Mouse (Mus musculus) hindbrain, embryonic 13.5 days (tissue): Measurements from ENCODE around the gene Ifna6. TPM values are rescaled to one million over a fixed set of nuclear protein-coding genes. Genes with fewer than 3 reads are reported as not detected.
"Not testable (repeated sequence)": the region's sequence is repeated elsewhere in the genome, so short reads cannot be mapped to it uniquely, and the experiment has no call there.

Experiments
- ATAC-seq: fragments of 200-750 bp; cut with Nextera tagmentation; 2 replicates; pipeline ENCODE4 v1.8.0; 2017; ENCODE audit warnings: moderate TSS enrichment; ENCODE audit not compliant: low FRiP score
- H3K27ac ChIP-seq: fragments of 300-500 bp; sonication (generic); 2 replicates; pipeline ENCODE4 v1.5.1; 2015; ENCODE audit warnings: inconsistent platforms, mild to moderate bottlenecking, moderate library complexity
- H3K27me3 ChIP-seq: fragments of 300-500 bp; sonication (generic); 2 replicates; pipeline ENCODE4 v1.6.1; 2015; ENCODE audit warnings: mild to moderate bottlenecking, inconsistent platforms
- H3K36me3 ChIP-seq: fragments of 300-500 bp; sonication (generic); 2 replicates; pipeline ENCODE4 v1.6.1; 2015; ENCODE audit warnings: mild to moderate bottlenecking, inconsistent platforms
- H3K4me1 ChIP-seq: fragments of 300-500 bp; sonication (generic); replicated peaks from 2 replicates; pipeline ENCODE4 v1.6.1; 2015; ENCODE audit warnings: inconsistent platforms
- H3K4me2 ChIP-seq: fragments of 300-500 bp; sonication (generic); 2 replicates; pipeline ENCODE4 v1.6.1; 2015; ENCODE audit warnings: inconsistent platforms, mild to moderate bottlenecking, moderate library complexity
- H3K4me3 ChIP-seq: fragments of 300-500 bp; sonication (generic); 2 replicates; pipeline ENCODE4 v1.5.1; 2015; ENCODE audit warnings: mild to moderate bottlenecking, inconsistent platforms
- H3K9ac ChIP-seq: fragments of 300-500 bp; sonication (generic); 2 replicates; pipeline ENCODE4 v1.6.1; 2015; ENCODE audit warnings: mild to moderate bottlenecking, inconsistent platforms
- H3K9me3 ChIP-seq: fragments of 300-500 bp; sonication (generic); 2 replicates; pipeline ENCODE4 v1.6.1; 2016; ENCODE audit warnings: inconsistent platforms
- WGBS: fragments of 180-500 bp; shearing (Covaris S2); methylation state at CpG from one replicate; pipeline ENCODE4 v1.1.7; 2015; 5-methylcytosine and 5-hydroxymethylcytosine counted together
- polyA plus RNA-seq: library from polyadenylated mRNA; unstranded; fragments of >200 nt; fragmentation: Nextera tagmentation; extraction: Ambion mirVana; gene quantifications from 2 replicates; pipeline ENCODE4 v1.2.1, GENCODE M21; 2015

Gene Ifna6
- polyA plus RNA-seq = not detected in 2 replicates

DNA sequence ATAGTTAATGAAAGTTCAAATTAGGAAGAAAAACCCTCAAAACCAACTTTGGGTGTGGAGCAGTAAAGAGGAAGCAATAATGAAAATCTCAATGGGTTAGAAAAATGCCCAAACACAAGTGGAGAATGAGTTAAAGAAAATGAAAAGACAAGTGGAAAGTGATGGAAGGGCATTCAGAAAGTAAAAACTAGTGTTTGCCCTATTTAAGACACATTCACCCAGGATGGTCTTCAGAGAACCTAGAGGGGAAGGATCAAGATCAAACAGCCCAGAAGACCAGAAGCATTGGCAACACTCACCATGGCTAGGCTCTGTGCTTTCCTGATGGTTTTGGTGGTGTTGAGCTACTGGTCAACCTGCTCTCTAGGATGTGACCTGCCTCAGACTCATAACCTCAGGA lies at the start of gene Ifna6:
TSS of gene Ifna6 (plus strand) at position 301 of the 400 bp plus-strand sequence.
- H3K4me3 ChIP-seq, H3K36me3 ChIP-seq, H3K9me3 ChIP-seq, H3K4me2 ChIP-seq, H3K9ac ChIP-seq, H3K4me1 ChIP-seq, H3K27me3 ChIP-seq, ATAC-seq, H3K27ac ChIP-seq: not testable (repeated sequence)

GRCm38 (mm10) chr4:88779550-88779949 lies 47.7 kb upstream of the Ifna6 start, which contains the start of gene Gm13272:
TSS of gene Gm13272 (plus strand) at chr4:88779850.
- not testable (repeated sequence) for H3K27me3 ChIP-seq, H3K4me2 ChIP-seq, ATAC-seq, H3K36me3 ChIP-seq, H3K9ac ChIP-seq, H3K27ac ChIP-seq, H3K4me3 ChIP-seq, H3K4me1 ChIP-seq, H3K9me3 ChIP-seq
- WGBS = no CpG with 5 or more reads among the region's 29 CpGs

GRCm38 (mm10) chr4:88780320-88780719 lies 46.9 kb upstream of the Ifna6 start:
- not testable (repeated sequence) for H3K9ac ChIP-seq, H3K27me3 ChIP-seq, H3K9me3 ChIP-seq, ATAC-seq, H3K4me1 ChIP-seq, H3K27ac ChIP-seq, H3K4me3 ChIP-seq, H3K36me3 ChIP-seq, H3K4me2 ChIP-seq
- 55% methylated on average over 16 of the region's 18 CpGs for WGBS

DNA sequence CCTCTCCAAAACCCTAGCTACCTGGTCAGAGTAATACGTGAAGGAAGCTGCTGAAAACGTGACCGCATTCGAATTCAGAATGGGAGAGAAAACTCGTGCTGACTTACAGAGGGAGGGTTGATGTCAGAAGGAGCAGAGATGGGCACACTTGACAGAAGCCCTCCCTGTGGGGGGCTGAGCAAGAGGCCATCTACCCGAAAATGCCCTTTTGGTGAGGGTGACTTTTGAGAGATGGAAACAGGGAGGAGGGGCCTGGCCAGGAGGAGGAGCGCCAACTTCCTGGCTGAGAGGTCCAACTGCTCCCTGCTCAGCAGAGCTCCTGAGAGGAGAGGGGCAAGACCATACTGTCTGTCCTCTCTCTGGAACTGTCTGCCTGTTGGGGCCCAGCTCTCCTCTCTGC lies 45.4 kb upstream of the Ifna6 start, which contains the start of gene Ifnz:
TSS of gene Ifnz (plus strand) at position 301 of the 400 bp plus-strand sequence.
- 16% methylated on average over 5 of the region's 7 CpGs for WGBS

GRCm38 (mm10) chr4:88782335-88782734 lies 44.9 kb upstream of the Ifna6 start:
- H3K4me3 ChIP-seq = peak overlapping the region; percentile 20
- WGBS = 0% methylated on average over 3 of the region's 31 CpGs

More for the DNA sequence above, 45.4 kb upstream of the Ifna6 start, which contains the start of gene Ifnz:
- peak within 1 kb of the TSS; percentile 20 for H3K4me3 ChIP-seq
- H3K9me3 ChIP-seq, H3K27ac ChIP-seq, ATAC-seq, H3K9ac ChIP-seq, H3K36me3 ChIP-seq, H3K4me1 ChIP-seq, H3K27me3 ChIP-seq: not testable (repeated sequence)
- H3K4me2 ChIP-seq = peak within 1 kb of the TSS; percentile 39

DNA sequence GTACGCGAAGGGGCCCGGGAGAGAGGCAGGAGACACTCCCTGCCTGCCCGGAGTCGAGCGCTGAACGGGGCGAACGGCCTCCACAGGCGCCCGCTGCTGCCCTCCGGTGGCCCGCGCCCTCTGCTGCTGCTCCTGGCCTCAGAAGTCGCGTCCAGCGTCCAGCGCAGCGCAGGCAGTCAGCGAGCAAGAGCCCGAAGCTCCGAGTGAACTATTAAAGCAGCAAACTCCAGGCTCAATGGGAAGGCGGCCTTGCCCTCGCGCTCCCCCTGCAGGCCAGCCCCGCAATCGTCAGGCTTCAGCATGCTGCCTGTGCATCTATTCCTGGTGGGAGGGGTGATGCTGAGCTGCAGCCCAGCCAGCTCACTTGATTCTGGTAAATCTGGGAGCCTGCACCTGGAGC lies 41.8 kb upstream of the Ifna6 start, which contains the start of gene Gm13276:
TSS of gene Gm13276 (plus strand) at position 301 of the 400 bp plus-strand sequence.
- H3K36me3 ChIP-seq, H3K4me2 ChIP-seq, H3K27me3 ChIP-seq, ATAC-seq, H3K4me3 ChIP-seq, H3K9ac ChIP-seq, H3K9me3 ChIP-seq, H3K4me1 ChIP-seq, H3K27ac ChIP-seq: not testable (repeated sequence)
- WGBS = no CpG with 5 or more reads among the region's 27 CpGs

More at GRCm38 (mm10) chr4:88782335-88782734, 44.9 kb upstream of the Ifna6 start:
- H3K9me3 ChIP-seq, H3K27ac ChIP-seq, H3K36me3 ChIP-seq, H3K4me1 ChIP-seq, ATAC-seq, H3K27me3 ChIP-seq, H3K9ac ChIP-seq: not testable (repeated sequence)
- H3K4me2 ChIP-seq = peak overlapping the region; percentile 39

GRCm38 (mm10) chr4:88788402-88788801 lies 38.8 kb upstream of the Ifna6 start, which contains the start of gene Gm13277:
TSS of gene Gm13277 (plus strand) at chr4:88788632.
- not testable (repeated sequence) for H3K27me3 ChIP-seq, ATAC-seq
- WGBS = 0% methylated on average over 4 of the region's 28 CpGs

DNA sequence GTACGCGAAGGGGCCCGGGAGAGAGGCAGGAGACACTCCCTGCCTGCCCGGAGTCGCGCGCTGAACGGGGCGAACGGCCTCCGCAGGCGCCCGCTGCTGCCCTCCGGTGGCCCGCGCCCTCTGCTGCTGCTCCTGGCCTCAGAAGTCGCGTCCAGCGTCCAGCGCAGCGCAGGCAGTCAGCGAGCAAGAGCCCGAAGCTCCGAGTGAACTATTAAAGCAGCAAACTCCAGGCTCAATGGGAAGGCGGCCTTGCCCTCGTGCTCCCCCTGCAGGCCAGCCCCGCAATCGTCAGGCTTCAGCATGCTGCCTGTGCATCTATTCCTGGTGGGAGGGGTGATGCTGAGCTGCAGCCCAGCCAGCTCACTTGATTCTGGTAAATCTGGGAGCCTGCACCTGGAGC lies 36.0 kb upstream of the Ifna6 start, which contains the start of gene Gm13278:
TSS of gene Gm13278 (plus strand) at position 301 of the 400 bp plus-strand sequence.
- no CpG with 5 or more reads among the region's 28 CpGs for WGBS
- H3K4me1 ChIP-seq, H3K9ac ChIP-seq, H3K36me3 ChIP-seq, H3K9me3 ChIP-seq, H3K27ac ChIP-seq, H3K4me3 ChIP-seq, H3K27me3 ChIP-seq, H3K4me2 ChIP-seq, ATAC-seq: not testable (repeated sequence)

More at GRCm38 (mm10) chr4:88788402-88788801, 38.8 kb upstream of the Ifna6 start, which contains the start of gene Gm13277:
- not testable (repeated sequence) for H3K4me1 ChIP-seq, H3K27ac ChIP-seq, H3K4me2 ChIP-seq, H3K9ac ChIP-seq, H3K9me3 ChIP-seq, H3K4me3 ChIP-seq, H3K36me3 ChIP-seq

DNA sequence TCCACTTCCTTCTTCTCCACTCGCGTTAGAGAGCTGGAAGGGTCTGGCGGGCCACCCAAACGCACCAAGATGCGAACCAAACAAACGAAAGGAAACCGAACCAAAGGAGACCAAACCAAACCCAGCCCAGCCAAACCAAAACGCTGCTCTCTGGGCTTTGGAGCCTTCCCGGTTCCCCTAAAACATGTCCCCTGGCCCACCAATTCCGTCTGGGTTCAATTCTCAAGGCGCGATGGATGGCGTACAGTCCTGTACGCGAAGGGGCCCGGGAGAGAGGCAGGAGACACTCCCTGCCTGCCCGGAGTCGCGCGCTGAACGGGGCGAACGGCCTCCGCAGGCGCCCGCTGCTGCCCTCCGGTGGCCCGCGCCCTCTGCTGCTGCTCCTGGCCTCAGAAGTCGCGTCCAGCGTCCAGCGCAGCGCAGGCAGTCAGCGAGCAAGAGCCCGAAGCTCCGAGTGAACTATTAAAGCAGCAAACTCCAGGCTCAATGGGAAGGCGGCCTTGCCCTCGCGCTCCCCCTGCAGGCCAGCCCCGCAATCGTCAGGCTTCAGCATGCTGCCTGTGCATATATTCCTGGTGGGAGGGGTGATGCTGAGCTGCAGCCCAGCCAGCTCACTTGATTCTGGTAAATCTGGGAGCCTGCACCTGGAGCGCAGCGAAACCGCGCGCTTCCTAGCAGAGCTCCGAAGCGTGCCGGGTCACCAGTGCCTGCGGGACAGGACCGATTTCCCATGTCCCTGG lies 33.1 kb upstream of the Ifna6 start, which contains the start of gene Gm13275:
TSS of gene Gm13275 (plus strand) at position 552 of the 740 bp plus-strand sequence.
- under 1% methylated on average over 13 of the region's 52 CpGs for WGBS
- not testable (repeated sequence) for ATAC-seq, H3K9ac ChIP-seq, H3K4me3 ChIP-seq, H3K27ac ChIP-seq, H3K36me3 ChIP-seq, H3K4me2 ChIP-seq, H3K4me1 ChIP-seq, H3K9me3 ChIP-seq, H3K27me3 ChIP-seq

GRCm38 (mm10) chr4:88797097-88797496 lies 30.1 kb upstream of the Ifna6 start, which contains the start of gene Gm13279:
TSS of gene Gm13279 (plus strand) at chr4:88797397.
- not testable (repeated sequence) for H3K27ac ChIP-seq, H3K27me3 ChIP-seq, H3K4me3 ChIP-seq, H3K9me3 ChIP-seq, H3K4me1 ChIP-seq, H3K36me3 ChIP-seq, H3K4me2 ChIP-seq, H3K9ac ChIP-seq, ATAC-seq
- WGBS = no CpG with 5 or more reads among the region's 28 CpGs

DNA sequence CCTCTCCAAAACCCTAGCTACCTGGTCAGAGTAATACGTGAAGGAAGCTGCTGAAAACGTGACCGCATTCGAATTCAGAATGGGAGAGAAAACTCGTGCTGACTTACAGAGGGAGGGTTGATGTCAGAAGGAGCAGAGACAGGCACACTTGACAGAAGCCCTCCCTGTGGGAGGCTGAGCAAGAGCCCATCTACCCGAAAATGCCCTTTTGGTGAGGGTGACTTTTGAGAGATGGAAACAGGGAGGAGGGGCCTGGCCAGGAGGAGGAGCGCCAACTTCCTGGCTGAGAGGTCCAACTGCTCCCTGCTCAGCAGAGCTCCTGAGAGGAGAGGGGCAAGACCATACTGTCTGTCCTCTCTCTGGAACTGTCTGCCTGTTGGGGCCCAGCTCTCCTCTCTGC lies 27.9 kb upstream of the Ifna6 start, which contains the start of gene Gm13285:
TSS of gene Gm13285 (plus strand) at position 301 of the 400 bp plus-strand sequence.
- H3K36me3 ChIP-seq, H3K27ac ChIP-seq, H3K4me1 ChIP-seq, H3K9ac ChIP-seq, H3K27me3 ChIP-seq, H3K9me3 ChIP-seq, H3K4me3 ChIP-seq, H3K4me2 ChIP-seq, ATAC-seq: not testable (repeated sequence)
- WGBS = 24% methylated on average over 5 of the region's 7 CpGs

GRCm38 (mm10) chr4:88802954-88803353 lies 24.3 kb upstream of the Ifna6 start, which contains the start of gene Gm13287:
TSS of gene Gm13287 (plus strand) at chr4:88803254.
- WGBS = no CpG with 5 or more reads among the region's 29 CpGs
- H3K9ac ChIP-seq, H3K9me3 ChIP-seq, H3K4me3 ChIP-seq, H3K4me2 ChIP-seq, H3K36me3 ChIP-seq, ATAC-seq, H3K27me3 ChIP-seq, H3K27ac ChIP-seq, H3K4me1 ChIP-seq: not testable (repeated sequence)
